Comparison of ENCODE assay signal across 12 mouse cellular contexts in the genomic region with DNA sequence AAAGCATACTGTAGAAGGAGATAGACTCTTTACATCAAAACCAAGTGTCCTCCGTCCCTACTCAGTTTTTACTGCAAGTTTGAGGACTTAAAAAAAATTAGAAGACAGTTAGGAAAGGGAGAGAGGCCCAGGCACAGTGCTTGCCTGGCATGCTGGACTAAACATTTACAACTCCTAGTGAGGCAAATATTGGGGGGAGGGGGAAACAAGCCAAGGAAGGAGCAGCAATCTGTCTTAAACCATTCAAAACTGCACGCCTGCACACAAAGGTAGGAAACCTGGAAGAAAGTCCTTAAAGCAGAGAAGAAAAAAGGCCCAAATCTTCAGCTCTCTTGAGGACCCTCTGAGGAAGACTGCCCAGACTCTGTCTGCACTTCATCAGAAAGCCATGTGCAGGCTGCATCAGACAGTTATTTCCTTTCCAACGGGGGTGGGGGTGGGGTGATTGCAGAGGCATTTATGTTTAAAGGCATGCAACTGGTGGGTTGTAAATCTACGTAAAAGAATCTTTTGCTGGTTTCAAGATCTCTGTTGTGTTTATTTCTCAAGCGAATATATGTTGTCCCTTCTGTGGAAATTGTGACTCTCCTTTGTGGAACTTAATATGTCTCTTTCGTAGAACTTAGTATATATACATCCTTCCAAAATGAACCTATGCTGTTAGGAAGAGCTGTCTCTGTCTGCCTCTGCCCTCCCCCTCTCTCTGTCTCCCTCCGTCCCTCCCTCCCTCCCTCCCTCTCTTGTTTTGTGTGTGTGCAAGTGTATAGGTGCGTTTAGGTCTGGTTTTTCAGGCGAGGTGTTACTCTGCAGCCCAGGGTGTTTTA. TPM values are rescaled to one million over a fixed set of nuclear protein-coding genes. Genes with fewer than 3 reads are reported as not detected.
DNase-seq lines count a peak whose midpoint lies in the region; ATAC-seq and TF ChIP-seq lines count a peak whose summit lies in the region.
"Had no signal": no experiment of that assay in that cellular context is flagged by ENCODE, and none has a peak within 500 bp of the region (broad histone marks: within the 10 kb centered on the region; RNA-seq: fewer than 3 reads in every experiment).

No protein-coding gene starts in this region.

- peaks cover 32% of the 10 kb centered on the region for H3K4me1 ChIP-seq in heart, postnatal 0 days (ENCODE audit: control insufficient read depth, insufficient read depth)
- peaks cover 13% of the 10 kb centered on the region for H3K4me1 ChIP-seq in intestine, embryonic 16.5 days (ENCODE audit: control insufficient read depth, insufficient read depth, low read length)

- H3K9me3 ChIP-seq in heart, postnatal 0 days (replicated peaks; ENCODE audit: control insufficient read depth, low read length), result 0 out of 2 replicates have a peak, but pooled peaks cover 6% of the 10 kb centered on the region
- no peaks in the 10 kb centered on the region for H3K9me3 ChIP-seq in intestine, embryonic 16.5 days (ENCODE audit: control insufficient read depth, low read length)
- H3K9me3 ChIP-seq: neural tube, embryonic 12.5 days had no signal

- TF ChIP-seq CTCF in heart, postnatal 0 days (IDR thresholded peaks at IDR 0.05; ENCODE audit: low read depth), result no peak
- no peak for TF ChIP-seq CTCF in gastrocnemius, adult 2 months (IDR thresholded peaks at IDR 0.05)

- peak overlapping the region; percentile 70 for H3K27ac ChIP-seq in heart, postnatal 0 days (ENCODE audit: low read depth)
- H3K27ac ChIP-seq in intestine, embryonic 16.5 days (ENCODE audit: low read length), result peak overlapping the region; percentile 78
- no peak overlapping the region for H3K27ac ChIP-seq in gastrocnemius, adult 2 months
- H3K27ac ChIP-seq: neural tube, embryonic 12.5 days had no signal

- 0 out of 2 replicates have a peak, but pooled peaks have one; percentile 30 for ATAC-seq in heart, postnatal 0 days (ENCODE audit: insufficient read depth, low read depth)
- peak; percentile 76 for ATAC-seq in intestine, embryonic 16.5 days

- H3K27me3 ChIP-seq in heart, postnatal 0 days (ENCODE audit: control insufficient read depth, insufficient read depth, low read length), result no peaks in the 10 kb centered on the region
- no peaks in the 10 kb centered on the region for H3K27me3 ChIP-seq in intestine, embryonic 16.5 days (replicated peaks; ENCODE audit: control insufficient read depth, insufficient read depth, low read length)
- H3K27me3 ChIP-seq: neural tube, embryonic 12.5 days had no signal

- no peak overlapping the region for H3K9ac ChIP-seq in heart, postnatal 0 days (replicated peaks; ENCODE audit: low read depth, low read length)
- H3K9ac ChIP-seq in intestine, embryonic 16.5 days (ENCODE audit: low read depth, low read length), result no peak overlapping the region
- H3K9ac ChIP-seq: neural tube, embryonic 12.5 days had no signal

- intact Hi-C loops in heart, postnatal 14 days (cut with DNase I), result loop anchor here (5.0 kb wide), 1 partner anchor 71 kb away; the partner anchor contains the start of gene Sub1
- intact Hi-C loops in gastrocnemius, adult 2 months (cut with DNase I), result loop anchor here (1.0 kb wide), 1 partner anchor 21 kb away; no protein-coding TSS in a partner anchor

- WGBS in heart, postnatal 0 days, result 45% methylated on average over 9 of the region's 9 CpGs
- 36% methylated on average over 9 of the region's 9 CpGs for WGBS in intestine, embryonic 16.5 days

- peak; percentile 34 for DNase-seq in heart, postnatal 0 days (ENCODE audit: low spot score)
- no peak for DNase-seq in heart, postnatal 14 days
- DNase-seq in CD4-positive helper T cell, adult 2 months (ENCODE audit: low read depth, low spot score), result peak; percentile 32
- DNase-seq in embryo, embryonic 11.5 days (ENCODE audit: low read depth, low spot score), result peak; percentile 29
- DNase-seq in gastrocnemius, adult 2 months, result no peak
- no peak for DNase-seq in gastrocnemius, postnatal 10 days
- DNase-seq in urinary bladder, postnatal 14 days (ENCODE audit: low spot score), result no peak
- DNase-seq: right cerebral cortex, postnatal 4 days; thymus, adult 2 months had no signal

- H3K4me3 ChIP-seq in heart, postnatal 0 days (ENCODE audit: low read depth, low read length), result no peak overlapping the region
- H3K4me3 ChIP-seq in intestine, embryonic 16.5 days (ENCODE audit: low read length), result no peak overlapping the region
- H3K4me3 ChIP-seq in gastrocnemius, adult 2 months, result no peak overlapping the region
- H3K4me3 ChIP-seq: megakaryocyte, embryonic 14.5 days; neural tube, embryonic 12.5 days had no signal

- H3K36me3 ChIP-seq in heart, postnatal 0 days (replicated peaks; ENCODE audit: control insufficient read depth, insufficient read depth, low read length), result no peaks in the 10 kb centered on the region
- no peaks in the 10 kb centered on the region for H3K36me3 ChIP-seq in intestine, embryonic 16.5 days (ENCODE audit: control insufficient read depth, insufficient read depth, low read length)
- H3K36me3 ChIP-seq: neural tube, embryonic 12.5 days had no signal

- no peak overlapping the region for H3K4me2 ChIP-seq in heart, postnatal 0 days (ENCODE audit: low read depth, low read length)
- H3K4me2 ChIP-seq in intestine, embryonic 16.5 days (ENCODE audit: low read depth, low read length), result no peak overlapping the region
- H3K4me2 ChIP-seq: neural tube, embryonic 12.5 days had no signal

- no peak for TF ChIP-seq EP300 in heart, postnatal 0 days (IDR thresholded peaks at IDR 0.05; ENCODE audit: low read depth)

RNA-seq across cellular contexts. Expression of gene Zfr, which starts 49.0 kb away (rescaled TPM):
- 119 and 198 TPM in 2 replicates for total RNA-seq in heart, postnatal 0 days (2014; rRNA removed; ENCODE audit: low replicate concordance)
- polyA plus RNA-seq in heart, postnatal 0 days (2015; fragmentation: Nextera tagmentation; extraction: Ambion mirVana), result 74.3 and 79.9 TPM in 2 replicates
- total RNA-seq in heart, postnatal 14 days (2021), result 10 to 100 TPM; 83.0 to 89.6 TPM
- 79.7 and 86.9 TPM in 2 replicates for polyA plus RNA-seq in intestine, embryonic 16.5 days (2015; fragmentation: Nextera tagmentation; extraction: Ambion mirVana)
- total RNA-seq in gastrocnemius, adult 2 months (2021), result 10 to 100 TPM; 68.3 to 69.8 TPM
- 10 to 100 TPM; 72.3 to 89.0 TPM for total RNA-seq in gastrocnemius, postnatal 10 days (2021)

Comparison
In these comparisons a context has a peak if more than half of its experiments do, and no peak if none do; other contexts are left out.
1. DNase-seq: peak in heart, postnatal 0 days (single experiment), CD4-positive helper T cell, adult 2 months (single experiment) and embryo, embryonic 11.5 days (single experiment); none in heart, postnatal 14 days (0 of 2), gastrocnemius, adult 2 months (single experiment), gastrocnemius, postnatal 10 days (single experiment) and urinary bladder, postnatal 14 days (single experiment).